Mouse (Mus musculus) brain, embryonic 14.5 days (tissue): ENCODE data around the gene Ubap2l. TPM values are rescaled to one million over a fixed set of nuclear protein-coding genes. Genes with fewer than 3 reads are reported as not detected.

ENCODE experiments used
- DNase-seq: peaks from one replicate; pipeline ENCODE4 v3.0.0-alpha.2; 2011; ENCODE audit warnings: low read depth
- CTCF ChIP-seq: fragments of 200-500 bp; IDR thresholded peaks from 2 replicates; pipeline ENCODE4 v1.5.1; 2012; ENCODE audit warnings: inconsistent platforms, mild to moderate bottlenecking, moderate library complexity, borderline replicate concordance; ENCODE audit not compliant: insufficient read depth, insufficient read length; ENCODE audit errors: extremely low read depth
- POLR2A ChIP-seq: fragments of 200-500 bp; IDR thresholded peaks from 2 replicates; pipeline ENCODE4 v1.6.1; 2012; ENCODE audit warnings: mild to moderate bottlenecking, inconsistent platforms, borderline replicate concordance; ENCODE audit not compliant: poor library complexity, insufficient read depth, insufficient read length, severe bottlenecking; ENCODE audit errors: extremely low read depth
- polyA plus RNA-seq: library from polyadenylated mRNA; depleted of rRNA; stranded (reverse); fragments of >200 nt; gene quantifications from 2 replicates; pipeline ENCODE4 v1.2.3, GENCODE M21; 2012

Gene Ubap2l
- polyA plus RNA-seq, 1 experiment, result 184 TPM

DNA sequence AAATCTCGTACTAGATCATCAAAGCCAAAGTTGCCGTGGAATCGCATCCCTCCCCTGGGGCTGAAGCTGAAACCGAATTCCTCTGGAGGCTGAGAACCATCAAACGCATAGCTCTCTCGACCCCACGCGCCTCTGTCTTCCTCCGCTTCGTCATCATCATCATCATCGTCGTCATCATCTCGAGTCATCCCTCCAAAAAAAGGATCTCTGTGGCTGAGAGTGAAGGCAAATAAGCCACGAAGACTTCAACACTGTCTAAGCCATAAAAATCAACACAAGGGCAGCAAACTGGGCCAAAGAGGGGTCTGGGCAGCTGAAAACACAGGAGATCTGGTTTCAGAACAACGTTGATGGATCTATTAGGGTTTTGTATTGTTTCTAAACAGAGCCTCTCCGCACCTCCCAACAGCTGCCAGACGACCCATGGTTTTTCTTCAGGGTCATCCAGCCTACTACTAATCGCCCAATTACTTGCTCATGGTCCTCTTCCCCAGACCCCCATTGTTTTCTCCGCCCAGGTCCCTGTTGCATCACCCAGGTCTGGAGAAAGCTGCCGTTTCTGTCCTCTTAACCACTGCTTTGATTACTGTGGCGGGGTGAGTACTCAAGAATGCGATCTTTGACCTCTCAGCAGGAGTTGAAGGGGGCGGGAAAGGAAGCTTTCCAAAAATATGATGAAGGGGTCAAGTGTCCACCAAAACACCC, 54.5 kb downstream of the Ubap2l start:
- TF ChIP-seq POLR2A (0 out of 2 replicates have a peak, but pooled peaks have one; percentile 1), CTCF (no peak)
- DNase-seq, result no peak

DNA sequence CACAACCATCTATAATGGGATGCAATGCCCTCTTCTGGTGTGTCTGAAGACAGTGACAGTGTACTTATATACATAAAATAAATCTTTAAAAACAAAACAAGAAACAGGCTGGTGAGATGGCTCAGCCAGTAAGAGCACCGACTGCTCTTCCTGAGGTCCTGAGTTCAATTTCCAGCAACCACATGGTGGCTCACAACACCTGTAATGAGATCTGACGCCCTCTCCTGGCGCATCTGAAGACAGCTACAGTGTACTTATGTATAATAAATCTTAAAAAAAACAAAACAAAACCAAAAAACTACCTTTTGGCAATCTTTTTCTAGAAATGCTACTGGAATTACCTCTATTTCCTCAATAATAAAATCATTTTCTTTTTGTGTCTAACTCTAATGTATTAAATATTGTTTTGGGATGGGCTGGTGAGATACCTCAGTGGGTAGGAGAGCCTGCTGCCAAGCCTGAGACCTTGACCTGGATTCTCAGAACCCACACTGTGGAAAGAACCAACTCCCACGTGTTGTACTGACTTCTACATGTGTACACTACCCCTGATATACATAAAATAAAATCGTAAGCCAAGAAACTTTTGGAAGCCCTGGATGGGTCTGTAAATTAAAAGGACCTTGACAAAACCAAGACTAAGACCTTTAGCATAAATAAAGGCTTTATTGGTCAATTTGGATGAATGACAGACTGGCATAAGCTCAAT, 57.5 kb downstream of the Ubap2l start:
- DNase-seq, result no peak
- TF ChIP-seq POLR2A, result no peak
- no peak for TF ChIP-seq CTCF

DNA sequence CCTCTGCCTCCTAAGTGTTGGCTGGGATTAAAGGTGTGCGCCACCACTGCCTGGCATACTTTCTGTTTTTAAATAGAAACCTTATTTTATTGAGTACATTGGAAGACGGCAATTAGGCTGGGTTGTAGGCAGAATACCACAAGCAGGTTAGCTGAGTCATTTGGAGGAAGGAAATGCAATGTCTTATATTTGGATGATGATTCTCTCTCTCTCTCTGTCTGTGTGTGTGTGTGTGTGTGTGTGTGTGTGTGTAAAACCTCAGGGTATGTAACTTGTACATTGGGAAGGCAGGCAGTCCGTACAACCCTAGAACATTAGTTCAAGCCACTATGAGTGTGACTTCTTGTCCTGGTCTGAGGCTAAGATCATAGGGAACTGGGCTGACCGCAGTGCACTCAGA, 64.6 kb downstream of the Ubap2l start:
- TF ChIP-seq POLR2A (no peak), CTCF (no peak)
- DNase-seq, result no peak

DNA sequence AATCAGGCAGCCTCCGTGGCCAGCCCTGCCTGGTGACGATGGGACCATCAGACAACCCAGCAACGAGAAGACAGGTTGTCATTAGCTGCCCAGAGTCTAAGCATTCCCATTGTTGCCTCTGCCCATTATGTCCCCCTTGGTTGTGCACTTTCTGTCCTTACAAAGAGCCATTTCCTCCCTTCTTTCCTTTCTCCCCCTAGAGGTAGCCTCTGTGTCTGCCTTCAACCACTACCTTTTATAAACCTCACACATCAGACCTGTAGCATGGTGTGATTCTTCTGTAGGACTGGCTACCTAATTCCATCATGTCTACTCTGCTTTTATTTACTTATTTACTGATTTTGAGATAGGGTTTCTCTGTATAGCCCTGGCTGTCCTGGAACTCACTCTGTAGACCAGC, 65.2 kb downstream of the Ubap2l start:
- DNase-seq, result no peak

DNA sequence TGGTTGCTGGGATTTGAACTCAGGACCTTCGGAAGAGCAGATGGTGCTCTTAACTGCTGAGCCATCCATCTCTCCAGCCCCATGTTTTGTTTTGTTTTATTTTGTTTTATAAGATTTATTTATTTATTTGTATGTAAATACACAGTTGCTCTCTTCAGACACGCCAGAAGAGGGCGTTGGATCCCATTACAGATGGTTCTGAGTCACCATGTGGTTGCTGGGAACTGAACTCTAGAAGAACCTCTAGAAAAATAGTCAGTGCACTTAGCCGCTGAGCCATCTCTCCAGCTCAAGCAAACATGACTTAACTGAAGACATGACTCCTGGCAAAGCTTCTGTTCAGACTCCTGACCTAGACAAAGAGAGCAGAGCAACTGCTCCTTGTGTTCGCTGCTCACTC, 70.0 kb downstream of the Ubap2l start:
- no peak for TF ChIP-seq CTCF
- TF ChIP-seq POLR2A, result no peak
- no peak for DNase-seq

More for the DNA sequence above, 65.2 kb downstream of the Ubap2l start:
- TF ChIP-seq CTCF (no peak), POLR2A (no peak)

DNA sequence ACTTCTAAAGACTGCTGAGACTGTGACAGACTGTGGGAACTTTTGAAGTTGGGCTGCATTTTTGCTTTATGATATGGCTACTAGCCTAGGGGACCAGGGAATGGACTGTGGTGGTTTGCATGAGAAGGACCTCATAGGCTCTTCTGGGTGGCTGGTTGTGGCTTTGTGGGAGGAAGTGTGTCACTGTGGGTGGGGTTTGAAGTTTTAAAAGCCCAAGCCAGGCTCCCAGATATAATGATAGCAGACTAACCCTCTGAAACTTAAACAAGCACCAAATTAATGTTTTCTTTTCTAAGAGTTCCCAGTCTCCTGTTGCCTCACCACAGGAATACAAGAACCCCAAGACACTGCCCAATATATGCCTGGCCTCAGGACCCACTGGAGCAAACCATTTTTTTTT, 75.6 kb downstream of the Ubap2l start:
- DNase-seq, result no peak
- no peak for TF ChIP-seq POLR2A
- TF ChIP-seq CTCF, result no peak

DNA sequence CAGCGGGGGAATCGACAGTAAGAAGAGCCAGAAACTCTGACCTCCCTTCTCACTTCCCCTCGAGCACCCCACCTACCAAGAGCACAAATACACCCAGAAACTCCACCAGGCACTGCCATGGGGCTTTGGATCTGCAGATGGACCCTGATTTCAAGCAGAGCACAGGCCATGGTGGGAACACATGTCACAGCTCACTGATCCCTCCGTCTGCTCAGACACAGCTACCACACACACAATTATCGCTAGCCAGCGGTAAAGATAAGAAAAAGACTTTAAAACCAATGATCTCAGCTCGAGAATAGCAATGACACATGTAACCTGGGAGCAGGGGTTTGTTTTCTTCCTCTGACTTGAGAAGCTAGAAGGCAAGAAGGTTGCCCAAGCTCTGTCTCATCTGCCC, 83.9 kb downstream of the Ubap2l start:
- no peak for TF ChIP-seq CTCF
- TF ChIP-seq POLR2A, result no peak
- DNase-seq, result no peak

DNA sequence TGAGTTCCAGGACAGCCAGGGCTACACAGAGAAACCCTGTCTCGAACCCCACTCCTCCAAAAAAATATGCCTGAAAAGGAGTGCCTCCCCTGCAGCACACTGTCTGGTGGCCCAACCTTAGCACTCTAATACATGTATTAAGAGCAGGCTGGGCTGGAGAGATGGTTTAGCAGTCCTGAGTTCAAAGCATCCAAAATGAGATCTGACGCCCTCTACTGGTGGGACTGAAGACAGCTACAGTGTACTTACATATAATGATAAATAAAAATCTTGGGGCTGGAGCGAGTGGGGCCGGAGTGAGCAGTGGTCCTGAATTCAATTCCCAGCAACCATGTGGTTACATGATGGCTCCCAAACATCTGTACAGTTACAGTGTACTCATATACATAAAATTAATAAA, 85.5 kb downstream of the Ubap2l start:
- TF ChIP-seq POLR2A (no peak), CTCF (peak; percentile 44; the same call in 1 of the 2 replicates)
- DNase-seq, result peak; percentile 30

DNA sequence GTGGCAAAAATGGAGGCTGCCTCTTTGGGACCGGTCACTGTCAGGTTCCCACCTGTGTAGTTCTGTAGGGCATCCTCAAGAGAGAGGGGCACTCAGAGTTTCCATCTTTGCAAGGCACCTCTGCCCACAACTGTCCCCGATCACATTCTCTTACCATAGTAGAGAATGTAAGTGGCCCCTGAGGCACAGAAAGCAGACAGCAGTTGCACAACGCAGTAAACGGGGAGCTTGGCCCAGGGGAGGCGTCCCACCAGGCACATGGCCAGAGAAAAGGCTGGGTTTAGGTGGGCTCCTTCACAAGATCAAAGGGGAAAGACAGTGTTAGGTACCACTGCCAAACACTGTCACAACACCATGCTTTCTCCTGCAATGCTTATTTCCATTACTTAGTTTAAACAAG, 86.5 kb downstream of the Ubap2l start:
- DNase-seq, result no peak
- TF ChIP-seq CTCF (no peak), POLR2A (no peak)

DNA sequence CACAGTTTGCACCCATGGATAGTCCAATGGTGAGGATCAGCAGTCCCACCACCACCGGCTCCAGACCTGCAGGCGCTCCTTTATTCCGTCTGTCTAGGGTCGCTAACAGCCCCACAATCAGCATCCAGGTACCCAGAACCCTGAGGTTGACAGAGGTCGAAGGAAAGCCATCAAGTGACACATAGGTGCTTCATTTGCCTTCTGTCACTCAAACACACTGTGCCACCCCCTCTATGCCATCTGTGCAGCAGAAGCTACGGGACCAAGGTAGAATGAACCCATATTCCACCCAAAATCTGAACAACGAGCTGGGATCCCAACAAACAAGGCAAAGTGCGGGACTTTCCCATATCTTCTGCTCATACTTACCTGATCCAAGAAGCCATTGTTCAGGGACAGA, 86.9 kb downstream of the Ubap2l start:
- TF ChIP-seq CTCF, result no peak
- TF ChIP-seq POLR2A, result no peak
- no peak for DNase-seq

DNA sequence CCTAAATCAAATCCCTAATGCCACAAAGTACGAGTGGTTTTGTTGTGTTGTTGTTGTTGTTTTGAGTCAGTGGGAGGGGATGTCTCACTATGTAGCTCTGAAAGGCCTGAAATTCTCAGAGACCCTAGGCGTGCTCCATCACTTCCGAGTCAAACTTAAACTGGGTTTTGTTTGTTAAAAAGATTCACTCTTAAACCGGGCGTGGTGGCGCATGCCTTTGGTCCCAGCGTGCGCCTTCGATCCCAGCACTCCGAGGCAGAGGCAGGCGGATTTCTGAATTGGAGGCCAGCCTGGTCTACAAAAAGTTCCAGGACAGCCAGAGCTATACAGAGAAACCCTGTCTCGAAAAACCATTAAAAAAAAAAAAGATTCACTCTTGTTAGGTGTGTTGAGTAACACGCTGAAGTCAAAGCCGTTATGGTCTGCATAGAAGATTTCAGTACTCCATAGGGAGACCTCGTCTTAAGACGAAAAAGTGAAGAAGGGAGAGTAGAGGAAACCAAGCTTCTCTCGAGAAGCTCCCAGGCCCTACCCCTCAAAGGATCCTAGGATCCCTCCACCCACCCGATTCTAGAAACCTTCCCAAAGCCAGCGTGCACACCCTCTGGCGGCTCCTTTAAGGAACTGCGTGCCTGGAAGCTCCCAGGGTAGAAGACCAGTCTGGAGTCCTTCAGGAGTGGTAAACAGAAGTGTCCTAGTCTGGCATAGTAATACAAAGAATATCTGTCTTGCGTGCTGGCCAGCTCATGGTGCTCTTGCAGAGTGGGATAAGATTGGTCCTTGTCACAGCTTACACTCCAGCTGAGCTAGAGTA, 88.3 kb downstream of the Ubap2l start:
- TF ChIP-seq POLR2A (no peak), CTCF (peak; percentile 86)
- peak; percentile 88 for DNase-seq
